Mouse (Mus musculus): ENCODE data around the gene Slc27a5. TPM values are rescaled to one million over a fixed set of nuclear protein-coding genes. Genes with fewer than 3 reads are reported as not detected.

Gene Slc27a5
- total and polyA plus RNA-seq, 3 experiments = 0.13 TPM; not detected in 2

- TF ChIP-seq KAT2A (conservative IDR thresholded peaks at IDR 0.05; ENCODE audit: low read depth, low read length) = no peak
- no peak for TF ChIP-seq MAFK (IDR thresholded peaks at IDR 0.05; ENCODE audit: borderline replicate concordance, low read depth, low read length)
- TF ChIP-seq TCF12 (IDR thresholded peaks at IDR 0.05; ENCODE audit: low read depth, low read length) = no peak
- no peak for TF ChIP-seq UBTF (IDR thresholded peaks at IDR 0.05; ENCODE audit: borderline replicate concordance, insufficient read depth, low read depth, low read length)
- TF ChIP-seq POLR2A (IDR thresholded peaks at IDR 0.05; ENCODE audit: control insufficient read depth in 1 of 2, insufficient read depth in 1 of 2, low read depth in 1 of 2, low read length in 2 of 2, poor library complexity in 1 of 2) = no peak
- no peak for TF ChIP-seq NELFE (IDR thresholded peaks at IDR 0.05; ENCODE audit: low read depth, low read length)
Observed at GRCm38 (mm10) chr7:13006011-13006410, 8.0 kb upstream of the Slc27a5 start (continued).

DNA sequence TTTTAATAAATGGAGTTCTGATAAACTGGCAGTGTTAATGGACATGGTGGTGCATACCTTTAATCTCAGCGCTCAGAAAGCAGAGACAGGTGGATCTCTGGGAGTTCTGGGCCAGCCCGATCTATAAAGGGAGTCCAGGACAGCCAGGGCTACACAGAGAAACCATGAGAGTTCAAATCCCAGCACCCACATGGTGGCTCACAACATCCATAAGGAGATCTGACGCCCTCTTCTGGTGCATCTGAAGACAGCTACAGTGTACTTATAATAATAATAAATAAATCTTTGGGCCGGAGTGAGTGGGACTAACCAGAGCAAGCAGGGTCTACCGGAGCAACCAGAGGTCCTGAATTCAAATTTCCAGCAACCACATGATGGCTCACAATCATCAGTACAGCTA lies 5.4 kb upstream of the Slc27a5 start:
- 0 out of 4 replicates have a peak, but pooled peaks cover 0 to under 1% of the 10 kb centered on the region in 2 experiments for H3K4me1 ChIP-seq (ENCODE audit: control insufficient read depth in 1 of 2, insufficient read depth in 2 of 2, low read length in 2 of 2)
- DNase-seq (ENCODE audit: low read depth, low spot score) = no peak
- no peak overlapping the region for H3K4me3 ChIP-seq (ENCODE audit: control insufficient read depth in 1 of 2, insufficient read depth in 1 of 2, low read depth in 2 of 2, low read length in 2 of 2)
- H3K9me3 ChIP-seq (replicated peaks; ENCODE audit: insufficient read depth, low read length) = no peaks in the 10 kb centered on the region
- H3K9ac ChIP-seq (ENCODE audit: control insufficient read depth, low read depth, low read length, poor library complexity, severe bottlenecking) = no peak overlapping the region
- no peak overlapping the region for H3K27ac ChIP-seq (ENCODE audit: control insufficient read depth, low read depth, low read length)
- no peaks in the 10 kb centered on the region for H3K27me3 ChIP-seq (ENCODE audit: control insufficient read depth in 1 of 2, insufficient read depth in 2 of 2, low read length in 2 of 2)
- peaks cover 8% of the 10 kb centered on the region; the same call in 1 of the 2 replicates for H3K79me2 ChIP-seq (ENCODE audit: control insufficient read depth, insufficient read depth, low read length, poor library complexity)
- TF ChIP-seq NRF1 (IDR thresholded peaks at IDR 0.05; ENCODE audit: insufficient read depth, low read depth, low read length, poor library complexity, severe bottlenecking) (no peak), CTCF (IDR thresholded peaks at IDR 0.05 in 2 of 3, conservative IDR thresholded peaks at IDR 0.05 in 1 of 3; ENCODE audit: control insufficient read depth in 1 of 3, insufficient read depth in 1 of 3, low read depth in 2 of 3, low read length in 3 of 3, poor library complexity in 1 of 3, severe bottlenecking in 1 of 3) (peak in 1 of 3 experiments; percentile 21; a peak in 1 of 6 replicates)
- H3K36me3 ChIP-seq (ENCODE audit: control insufficient read depth in 1 of 2, insufficient read depth in 2 of 2, low read length in 2 of 2) = no peaks in the 10 kb centered on the region

GRCm38 (mm10) chr7:13001584-13001983 lies 3.6 kb upstream of the Slc27a5 start:
- Histone ChIP-seq H3K79me2 (ENCODE audit: control insufficient read depth, insufficient read depth, low read length, poor library complexity) (no peaks in the 10 kb centered on the region), H3K4me3 (ENCODE audit: control insufficient read depth in 1 of 2, insufficient read depth in 1 of 2, low read depth in 2 of 2, low read length in 2 of 2) (no peak overlapping the region), H3K36me3 (ENCODE audit: control insufficient read depth in 1 of 2, insufficient read depth in 2 of 2, low read length in 2 of 2) (no peaks in the 10 kb centered on the region), H3K4me1 (ENCODE audit: control insufficient read depth in 1 of 2, insufficient read depth in 2 of 2, low read length in 2 of 2) (no peaks in the 10 kb centered on the region), H3K9ac (ENCODE audit: control insufficient read depth, low read depth, low read length, poor library complexity, severe bottlenecking) (no peak overlapping the region), H3K27me3 (ENCODE audit: control insufficient read depth in 1 of 2, insufficient read depth in 2 of 2, low read length in 2 of 2) (no peaks in the 10 kb centered on the region), H3K27ac (ENCODE audit: control insufficient read depth, low read depth, low read length) (no peak overlapping the region), H3K9me3 (replicated peaks; ENCODE audit: insufficient read depth, low read length) (no peaks in the 10 kb centered on the region)
- no peak for TF ChIP-seq ZNF384 (IDR thresholded peaks at IDR 0.05; ENCODE audit: low read depth, low read length)
- TF ChIP-seq USF2 (IDR thresholded peaks at IDR 0.05; ENCODE audit: borderline replicate concordance in 1 of 2, insufficient read depth in 1 of 2, low read depth in 1 of 2, low read length in 2 of 2) = no peak
- no peak for TF ChIP-seq SMC3 (IDR thresholded peaks at IDR 0.05; ENCODE audit: low read depth, low read length)
- TF ChIP-seq MEF2A (IDR thresholded peaks at IDR 0.05; ENCODE audit: extremely low read depth, insufficient replicate concordance, low read depth, low read length, poor library complexity, severe bottlenecking) = no peak
- TF ChIP-seq MXI1 (IDR thresholded peaks at IDR 0.05; ENCODE audit: low read depth, low read length) = no peak
- DNase-seq (ENCODE audit: low read depth, low spot score) = no peak

Data from MEL (cell line).